Mouse (Mus musculus): ENCODE measurements around the gene 1700011L22Rik. TPM values are rescaled to one million over a fixed set of nuclear protein-coding genes. Genes with fewer than 3 reads are reported as not detected.

The 1700011L22Rik gene
- polyA plus RNA-seq, 1 experiment, result not detected

DNA sequence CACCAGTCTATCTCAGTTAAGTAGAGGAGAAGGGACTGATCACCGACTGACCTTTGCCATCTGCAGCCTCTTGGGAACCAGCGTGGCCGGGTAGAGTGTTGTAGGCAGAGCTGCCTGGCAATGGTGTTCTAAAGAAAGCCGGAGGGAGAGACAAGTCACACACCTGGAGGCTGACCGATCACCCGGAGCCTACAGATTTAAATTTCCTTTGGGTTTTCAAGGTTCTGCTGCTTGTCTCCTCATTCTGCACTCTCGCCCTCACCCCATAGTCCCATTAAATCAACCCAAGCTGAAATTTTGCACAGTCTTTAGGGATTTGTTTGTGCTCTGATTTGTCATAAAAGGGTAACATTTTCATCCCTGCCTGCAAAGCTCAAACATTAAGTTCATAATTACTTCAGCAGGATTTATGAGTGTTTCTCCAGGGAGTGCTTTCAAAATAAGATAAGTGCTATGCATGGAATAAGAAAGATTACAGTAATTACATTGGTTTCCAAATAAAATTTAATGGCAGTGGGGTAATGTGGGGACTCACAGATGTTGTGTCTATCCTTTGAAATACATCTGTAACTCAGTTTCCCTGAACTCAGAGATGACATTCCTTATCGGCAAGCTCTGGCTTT, 19.0 kb downstream of the 1700011L22Rik start:
- TF ChIP-seq CEBPB (IDR thresholded peaks at IDR 0.05; ENCODE audit: insufficient read depth, poor library complexity, severe bottlenecking) (no peak), TCF3 (IDR thresholded peaks at IDR 0.05; ENCODE audit: insufficient read length, low read depth) (no peak), SRF (IDR thresholded peaks at IDR 0.05; ENCODE audit: control insufficient read depth, insufficient read length, low read depth) (no peak), MAX (IDR thresholded peaks at IDR 0.05; ENCODE audit: low read depth) (no peak), TCF12 (IDR thresholded peaks at IDR 0.05; ENCODE audit: insufficient read depth, poor library complexity, severe bottlenecking) (no peak), MYOD1 (IDR thresholded peaks at IDR 0.05; ENCODE audit: control insufficient read depth in 1 of 3, insufficient read length in 2 of 3, low read depth in 2 of 3) (no peak), REST (IDR thresholded peaks at IDR 0.05; ENCODE audit: insufficient read depth, insufficient read length) (no peak), MYOG (IDR thresholded peaks at IDR 0.05; ENCODE audit: control insufficient read depth in 1 of 3, insufficient read depth in 1 of 3, insufficient read length in 2 of 3, low read depth in 2 of 3) (no peak), USF1 (IDR thresholded peaks at IDR 0.05; ENCODE audit: low read depth) (no peak), POLR2AphosphoS2 (IDR thresholded peaks at IDR 0.05; ENCODE audit: insufficient read length, low read depth) (no peak), POLR2A (IDR thresholded peaks at IDR 0.05; ENCODE audit: insufficient read length, low read depth) (no peak), E2F4 (IDR thresholded peaks at IDR 0.05; ENCODE audit: insufficient read depth) (no peak)
- no peak overlapping the region for H3ac ChIP-seq (ENCODE audit: control insufficient read depth, insufficient read length)
- no peaks in the 10 kb centered on the region for H3K79me2 ChIP-seq (ENCODE audit: control insufficient read depth, insufficient read depth)
- no peak overlapping the region for H3K4me3 ChIP-seq
- H3K36me3 ChIP-seq (ENCODE audit: control insufficient read depth, insufficient read depth), result no peaks in the 10 kb centered on the region
- no peaks in the 10 kb centered on the region for H3K27me3 ChIP-seq (ENCODE audit: control insufficient read depth, insufficient read depth, insufficient read length)
- no peak overlapping the region for H3K4me2 ChIP-seq (ENCODE audit: low read depth)

DNA sequence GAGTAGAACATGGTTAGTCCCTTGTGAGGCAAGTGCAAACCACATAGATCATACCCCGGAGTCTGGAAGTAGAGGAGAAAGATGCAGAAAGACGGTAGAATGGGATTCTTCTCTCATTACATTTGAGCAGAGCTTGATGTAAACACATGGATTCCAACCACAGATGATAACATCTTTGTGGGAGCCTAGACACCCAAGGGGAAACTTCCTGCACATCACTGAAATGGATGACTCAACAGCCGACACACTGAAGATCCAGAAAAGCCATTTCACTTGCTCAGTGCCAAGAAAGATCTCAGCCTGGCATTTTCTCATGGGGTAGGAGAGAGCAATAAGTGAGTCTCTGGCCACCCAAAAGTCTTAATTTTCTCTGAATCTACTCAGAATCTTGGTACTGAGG, 20.5 kb downstream of the 1700011L22Rik start:
- H3K4me2 ChIP-seq (ENCODE audit: low read depth), result peak overlapping the region; percentile 84
- no peaks in the 10 kb centered on the region for H3K79me2 ChIP-seq (ENCODE audit: control insufficient read depth, insufficient read depth)
- TF ChIP-seq TCF3 (IDR thresholded peaks at IDR 0.05; ENCODE audit: insufficient read length, low read depth) (no peak), CEBPB (IDR thresholded peaks at IDR 0.05; ENCODE audit: insufficient read depth, poor library complexity, severe bottlenecking) (peak; percentile 17; the same call in 1 of the 2 replicates)
- no peak overlapping the region for H3K4me3 ChIP-seq
- no peak overlapping the region for H3ac ChIP-seq (ENCODE audit: control insufficient read depth, insufficient read length)
- no peaks in the 10 kb centered on the region for H3K27me3 ChIP-seq (ENCODE audit: control insufficient read depth, insufficient read depth, insufficient read length)
- H3K36me3 ChIP-seq (ENCODE audit: control insufficient read depth, insufficient read depth), result no peaks in the 10 kb centered on the region

DNA sequence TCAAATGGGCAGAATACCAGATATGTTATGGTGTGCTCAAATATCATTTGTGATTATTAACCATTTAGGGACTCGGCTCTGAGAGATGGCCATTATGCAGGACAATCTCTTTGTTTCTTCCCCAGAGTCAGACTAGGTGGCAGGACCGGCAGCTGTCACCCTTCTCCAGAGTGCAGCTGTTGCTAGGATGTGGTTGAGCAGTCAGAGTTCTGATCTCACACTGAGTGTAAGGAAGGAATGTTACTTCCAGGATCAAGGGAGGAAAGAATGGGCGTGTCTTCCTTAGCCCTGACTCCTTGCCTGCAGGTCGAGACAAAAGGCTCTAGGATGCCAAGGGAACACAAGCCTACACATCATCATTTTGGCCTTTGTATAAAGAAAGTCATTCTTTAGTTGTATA, 21.2 kb downstream of the 1700011L22Rik start:
- Histone ChIP-seq H3K27me3 (ENCODE audit: control insufficient read depth, insufficient read depth, insufficient read length) (no peaks in the 10 kb centered on the region), H3K4me2 (ENCODE audit: low read depth) (peak overlapping the region; percentile 84), H3K79me2 (ENCODE audit: control insufficient read depth, insufficient read depth) (no peaks in the 10 kb centered on the region), H3ac (ENCODE audit: control insufficient read depth, insufficient read length) (no peak overlapping the region), H3K4me3 (no peak overlapping the region), H3K36me3 (ENCODE audit: control insufficient read depth, insufficient read depth) (no peaks in the 10 kb centered on the region)
- TF ChIP-seq TCF12 (IDR thresholded peaks at IDR 0.05; ENCODE audit: insufficient read depth, poor library complexity, severe bottlenecking), result peak; percentile 89
- TF ChIP-seq E2F4 (IDR thresholded peaks at IDR 0.05; ENCODE audit: insufficient read depth), result no peak
- peak; percentile 88 to 99 (median 96) for TF ChIP-seq MYOG (IDR thresholded peaks at IDR 0.05; ENCODE audit: control insufficient read depth in 1 of 3, insufficient read depth in 1 of 3, insufficient read length in 2 of 3, low read depth in 2 of 3)
- no peak for TF ChIP-seq SRF (IDR thresholded peaks at IDR 0.05; ENCODE audit: control insufficient read depth, insufficient read length, low read depth)
- peak; percentile 88 for TF ChIP-seq TCF3 (IDR thresholded peaks at IDR 0.05; ENCODE audit: insufficient read length, low read depth)
- peak; percentile 91 to 99 (median 98) for TF ChIP-seq MYOD1 (IDR thresholded peaks at IDR 0.05; ENCODE audit: control insufficient read depth in 1 of 3, insufficient read length in 2 of 3, low read depth in 2 of 3)
- TF ChIP-seq MAX (IDR thresholded peaks at IDR 0.05; ENCODE audit: low read depth), result no peak
- no peak for TF ChIP-seq USF1 (IDR thresholded peaks at IDR 0.05; ENCODE audit: low read depth)

DNA sequence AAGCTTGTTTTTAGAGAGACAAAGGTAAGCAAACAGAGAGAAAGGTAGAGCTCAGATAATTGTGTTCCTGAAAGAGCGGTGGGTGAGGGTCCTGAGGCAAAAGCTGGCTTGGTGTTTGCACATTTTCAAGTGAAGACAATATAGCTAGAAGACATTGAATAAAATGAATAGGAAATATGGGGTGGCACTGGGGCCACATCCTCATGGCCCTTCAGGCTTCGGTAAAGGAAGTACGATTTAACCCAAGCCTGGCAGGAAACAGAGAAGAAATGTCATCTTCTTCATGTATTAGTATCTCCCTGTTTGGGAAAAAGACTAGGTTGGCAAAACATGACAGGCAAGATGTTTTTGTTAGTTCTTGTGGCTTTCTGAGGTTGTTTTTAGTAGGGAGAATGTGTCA, 22.3 kb downstream of the 1700011L22Rik start:
- no peak overlapping the region for H3ac ChIP-seq (ENCODE audit: control insufficient read depth, insufficient read length)
- H3K36me3 ChIP-seq (ENCODE audit: control insufficient read depth, insufficient read depth), result no peaks in the 10 kb centered on the region
- peak overlapping the region; percentile 84 for H3K4me2 ChIP-seq (ENCODE audit: low read depth)
- no peaks in the 10 kb centered on the region for H3K79me2 ChIP-seq (ENCODE audit: control insufficient read depth, insufficient read depth)
- H3K4me3 ChIP-seq, result no peak overlapping the region
- no peaks in the 10 kb centered on the region for H3K27me3 ChIP-seq (ENCODE audit: control insufficient read depth, insufficient read depth, insufficient read length)
- TF ChIP-seq REST (IDR thresholded peaks at IDR 0.05; ENCODE audit: insufficient read depth, insufficient read length), result no peak
- TF ChIP-seq SRF (IDR thresholded peaks at IDR 0.05; ENCODE audit: control insufficient read depth, insufficient read length, low read depth), result no peak
- no peak for TF ChIP-seq MYOD1 (IDR thresholded peaks at IDR 0.05; ENCODE audit: control insufficient read depth in 1 of 3, insufficient read length in 2 of 3, low read depth in 2 of 3)

DNA sequence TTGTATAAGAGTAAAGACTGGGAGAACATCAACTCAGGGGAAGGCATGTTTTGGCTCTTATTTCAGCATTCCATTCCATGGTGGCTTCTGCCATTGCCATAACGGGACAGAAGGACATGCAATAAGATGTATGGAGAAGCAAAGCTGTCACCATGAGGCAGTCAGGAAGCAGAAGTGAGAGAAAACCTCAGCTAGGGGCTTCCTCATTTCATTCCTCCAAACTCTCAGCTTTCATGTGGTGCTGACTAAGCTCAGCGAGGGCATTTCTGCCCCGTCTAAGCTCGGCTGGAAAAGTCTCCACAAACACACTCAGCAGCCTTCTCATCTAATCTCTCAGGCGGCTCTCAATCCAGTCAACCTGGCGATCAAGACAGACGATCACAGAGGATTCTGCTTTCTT, 22.8 kb downstream of the 1700011L22Rik start:
- no peak overlapping the region for H3ac ChIP-seq (ENCODE audit: control insufficient read depth, insufficient read length)
- H3K4me2 ChIP-seq (ENCODE audit: low read depth), result peak overlapping the region; percentile 84
- H3K36me3 ChIP-seq (ENCODE audit: control insufficient read depth, insufficient read depth), result no peaks in the 10 kb centered on the region
- no peaks in the 10 kb centered on the region for H3K27me3 ChIP-seq (ENCODE audit: control insufficient read depth, insufficient read depth, insufficient read length)
- H3K4me3 ChIP-seq, result no peak overlapping the region
- H3K79me2 ChIP-seq (ENCODE audit: control insufficient read depth, insufficient read depth), result no peaks in the 10 kb centered on the region
- TF ChIP-seq POLR2AphosphoS2 (IDR thresholded peaks at IDR 0.05; ENCODE audit: insufficient read length, low read depth) (no peak), E2F4 (IDR thresholded peaks at IDR 0.05; ENCODE audit: insufficient read depth) (no peak), CEBPB (IDR thresholded peaks at IDR 0.05; ENCODE audit: insufficient read depth, poor library complexity, severe bottlenecking) (no peak), TCF3 (IDR thresholded peaks at IDR 0.05; ENCODE audit: insufficient read length, low read depth) (no peak), POLR2A (IDR thresholded peaks at IDR 0.05; ENCODE audit: insufficient read length, low read depth) (no peak), USF1 (IDR thresholded peaks at IDR 0.05; ENCODE audit: low read depth) (no peak), MYOG (IDR thresholded peaks at IDR 0.05; ENCODE audit: control insufficient read depth in 1 of 3, insufficient read depth in 1 of 3, insufficient read length in 2 of 3, low read depth in 2 of 3) (no peak), MYOD1 (IDR thresholded peaks at IDR 0.05; ENCODE audit: control insufficient read depth in 1 of 3, insufficient read length in 2 of 3, low read depth in 2 of 3) (no peak), MAX (IDR thresholded peaks at IDR 0.05; ENCODE audit: low read depth) (no peak)

Data from myocyte (in vitro differentiated cells).